Mouse (Mus musculus) embryonic facial prominence, embryonic 14.5 days (tissue): ENCODE measurements around the gene Atp11a. TPM values are rescaled to one million over a fixed set of nuclear protein-coding genes. Genes with fewer than 3 reads are reported as not detected.

ENCODE experiments used
- ATAC-seq: fragments of 200-750 bp; cut with Nextera tagmentation; 2 replicates; pipeline ENCODE4 v1.8.0; 2017; ENCODE audit warnings: low read depth, moderate number of reproducible peaks, moderate TSS enrichment
- DNase-seq: peaks from one replicate; pipeline ENCODE4 v3.0.0-alpha.2; 2015; ENCODE audit warnings: low spot score
- H3K27ac ChIP-seq: fragments of 300-500 bp; sonication (generic); replicated peaks from 2 replicates; pipeline ENCODE4 v1.5.1; 2014; ENCODE audit warnings: low read depth, mild to moderate bottlenecking, low read length, moderate library complexity
- H3K27me3 ChIP-seq: fragments of 300-500 bp; sonication (generic); replicated peaks from 2 replicates; pipeline ENCODE4 v1.6.1; 2014; ENCODE audit warnings: low read length; ENCODE audit not compliant: control insufficient read depth, insufficient read depth
- H3K36me3 ChIP-seq: fragments of 300-500 bp; sonication (generic); 2 replicates; pipeline ENCODE4 v1.6.1; 2014; ENCODE audit warnings: low read length, mixed read lengths; ENCODE audit not compliant: control insufficient read depth, insufficient read depth
- H3K4me1 ChIP-seq: fragments of 300-500 bp; sonication (generic); 2 replicates; pipeline ENCODE4 v1.6.1; 2014; ENCODE audit warnings: antibody characterized with exemption, low read length; ENCODE audit not compliant: control insufficient read depth, insufficient read depth
- H3K4me2 ChIP-seq: fragments of 300-500 bp; sonication (generic); 2 replicates; pipeline ENCODE4 v1.6.1; 2014; ENCODE audit warnings: low read depth, mild to moderate bottlenecking, low read length, moderate library complexity, mixed read lengths
- H3K4me3 ChIP-seq: fragments of 300-500 bp; sonication (generic); 2 replicates; pipeline ENCODE4 v1.5.1; 2014; ENCODE audit warnings: low read depth, mild to moderate bottlenecking, low read length
- H3K9ac ChIP-seq: fragments of 300-500 bp; sonication (generic); 2 replicates; pipeline ENCODE4 v1.6.1; 2014; ENCODE audit warnings: low read depth, mild to moderate bottlenecking, low read length, moderate library complexity, mixed read lengths
- H3K9me3 ChIP-seq: fragments of 300-500 bp; sonication (generic); 2 replicates; pipeline ENCODE4 v1.6.1; 2016; ENCODE audit warnings: low read length; ENCODE audit not compliant: control insufficient read depth
- WGBS: fragments of 180-500 bp; shearing (Covaris S2); extraction: QIAGEN DNeasy Blood & Tissue Kit; methylation state at CpG from one replicate; pipeline ENCODE4 v1.1.7; 2014; 5-methylcytosine and 5-hydroxymethylcytosine counted together
- polyA plus RNA-seq: library from polyadenylated mRNA; unstranded; fragments of >200 nt; fragmentation: Nextera tagmentation; extraction: Ambion mirVana; gene quantifications from 2 replicates; pipeline ENCODE4 v1.2.1, GENCODE M21; 2014

Atp11a gene
- polyA plus RNA-seq, 1 experiment from 2014 or later, result 23.7 TPM

DNA sequence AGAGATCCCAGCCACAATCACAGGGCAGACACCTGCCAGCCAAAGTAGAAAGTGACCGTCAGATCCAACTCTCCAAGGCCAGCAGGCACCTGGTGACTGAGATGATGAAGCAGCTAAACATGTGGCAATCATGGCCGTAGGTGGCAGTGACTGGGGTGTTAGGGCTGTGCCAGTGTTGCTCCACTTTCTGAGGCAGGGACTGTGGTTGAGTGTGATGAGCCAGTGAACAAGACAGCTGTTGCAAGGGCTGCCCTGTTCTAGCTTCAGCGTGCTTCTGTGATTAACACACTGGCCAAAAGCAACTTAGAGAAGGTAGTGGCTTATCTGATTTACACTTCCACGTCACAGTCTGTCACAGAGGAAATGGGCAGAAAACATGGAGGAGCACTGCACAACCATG, 13.4 kb upstream of the Atp11a start:
- no peaks in the 10 kb centered on the region for H3K4me1 ChIP-seq
- H3K36me3 ChIP-seq, result no peaks in the 10 kb centered on the region
- no peak overlapping the region for H3K4me2 ChIP-seq
- no peak for DNase-seq
- no peaks in the 10 kb centered on the region for H3K9me3 ChIP-seq
- H3K4me3 ChIP-seq, result no peak overlapping the region
- H3K27me3 ChIP-seq, result no peaks in the 10 kb centered on the region
- H3K27ac ChIP-seq, result no peak overlapping the region
- no peak for ATAC-seq
- WGBS, result 91% methylated on average over 4 of the region's 4 CpGs
- H3K9ac ChIP-seq, result no peak overlapping the region

DNA sequence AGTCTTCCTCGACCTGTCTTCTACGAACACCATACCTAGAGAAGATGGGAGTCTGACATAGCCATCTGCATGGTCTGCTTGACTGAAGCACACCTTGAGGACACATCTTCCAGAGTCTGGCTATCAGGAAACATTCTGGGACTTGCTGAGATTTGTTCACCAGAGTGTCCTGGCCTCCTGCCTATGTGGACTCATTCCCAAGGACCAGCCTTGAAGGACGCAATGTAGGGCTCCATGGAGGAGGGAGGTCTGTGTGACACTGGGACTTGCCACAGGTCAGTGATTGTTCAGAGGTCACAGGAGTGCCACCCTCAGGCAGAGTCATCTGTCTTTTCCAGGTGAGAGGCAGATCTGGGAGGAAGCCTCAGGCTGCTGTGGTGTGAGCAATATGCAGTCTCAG, 8.6 kb upstream of the Atp11a start:
- Histone ChIP-seq H3K27me3 (no peaks in the 10 kb centered on the region), H3K4me1 (no peaks in the 10 kb centered on the region), H3K9ac (no peak overlapping the region), H3K4me3 (no peak overlapping the region), H3K9me3 (no peaks in the 10 kb centered on the region), H3K27ac (no peak overlapping the region), H3K36me3 (no peaks in the 10 kb centered on the region), H3K4me2 (no peak overlapping the region)
- ATAC-seq (no peak), DNase-seq (no peak)
- 89% methylated on average over 3 of the region's 3 CpGs for WGBS

DNA sequence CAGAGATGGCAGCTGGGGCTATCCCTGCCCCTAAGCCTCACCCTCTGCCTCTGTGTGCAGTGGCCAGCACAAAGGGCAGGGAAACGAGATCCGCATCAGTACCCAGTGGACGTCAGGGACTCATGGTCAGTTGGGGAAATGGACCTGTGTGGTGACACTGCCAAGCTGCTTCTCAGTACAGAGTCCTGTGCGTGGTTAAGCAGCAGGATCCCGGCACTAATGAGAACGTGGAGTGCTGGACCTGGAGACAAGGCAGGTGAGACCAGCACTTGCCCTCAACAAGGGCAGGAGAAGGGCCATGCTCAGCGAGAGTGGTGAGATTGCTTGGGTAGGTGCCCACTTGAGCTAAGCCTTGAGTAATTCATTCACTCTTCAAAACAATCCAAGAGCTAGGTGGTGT, 7.7 kb upstream of the Atp11a start:
- no peak for DNase-seq
- no peak for ATAC-seq
- H3K4me3 ChIP-seq, result no peak overlapping the region
- no peaks in the 10 kb centered on the region for H3K36me3 ChIP-seq
- WGBS, result 87% methylated on average over 7 of the region's 7 CpGs
- no peaks in the 10 kb centered on the region for H3K9me3 ChIP-seq
- no peak overlapping the region for H3K27ac ChIP-seq
- H3K4me1 ChIP-seq, result no peaks in the 10 kb centered on the region
- no peak overlapping the region for H3K4me2 ChIP-seq
- H3K9ac ChIP-seq, result no peak overlapping the region
- H3K27me3 ChIP-seq, result no peaks in the 10 kb centered on the region

DNA sequence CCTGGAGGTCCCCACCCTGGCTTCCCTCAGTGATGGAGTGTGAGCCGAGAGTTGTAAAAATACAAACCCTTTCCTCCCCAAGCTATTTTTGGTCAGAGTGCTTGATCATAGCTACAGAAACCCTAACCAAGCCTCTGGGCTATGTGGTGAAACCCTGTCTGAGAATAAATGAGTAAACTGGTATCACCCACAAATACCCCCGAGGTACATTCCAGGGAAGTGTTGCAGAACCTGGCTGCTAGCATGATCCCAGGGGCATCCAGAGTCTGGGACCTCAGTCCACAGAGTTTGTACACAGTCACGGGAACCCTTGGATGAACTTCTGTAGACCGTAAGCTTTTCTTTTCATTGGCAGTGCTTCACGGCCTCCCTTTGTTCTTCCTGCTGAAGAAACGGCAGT, 3.8 kb upstream of the Atp11a start:
- DNase-seq (peak; percentile 81), ATAC-seq (peak; percentile 48)
- Histone ChIP-seq H3K27me3 (no peaks in the 10 kb centered on the region), H3K9ac (no peak overlapping the region), H3K27ac (no peak overlapping the region), H3K4me2 (no peak overlapping the region), H3K4me1 (peaks cover 4% of the 10 kb centered on the region; the same call in 1 of the 2 replicates), H3K4me3 (no peak overlapping the region), H3K9me3 (no peaks in the 10 kb centered on the region), H3K36me3 (no peaks in the 10 kb centered on the region)
- WGBS, result 34% methylated on average over 6 of the region's 6 CpGs

DNA sequence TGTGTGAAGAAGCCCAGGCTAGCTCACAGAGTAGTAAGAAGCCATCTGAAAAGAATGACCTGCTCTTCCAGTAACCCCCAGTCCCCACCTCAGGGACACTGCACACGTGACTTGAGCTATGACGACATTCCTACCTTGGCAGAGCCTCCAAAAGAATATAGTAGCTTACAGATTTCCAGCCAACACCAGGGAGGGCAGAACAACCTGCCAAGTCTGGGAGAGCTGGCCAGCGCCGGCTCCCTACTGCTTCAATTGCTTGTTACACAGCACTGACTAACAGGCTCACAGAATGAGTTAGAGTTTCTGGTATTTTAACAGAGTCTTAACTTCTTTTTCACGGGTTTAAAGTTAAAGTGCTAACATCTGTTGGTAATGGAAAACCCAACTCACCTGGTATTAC, 2.7 kb upstream of the Atp11a start:
- Histone ChIP-seq H3K27ac (no peak overlapping the region), H3K27me3 (no peaks in the 10 kb centered on the region), H3K9me3 (no peaks in the 10 kb centered on the region), H3K4me1 (peaks cover 12% of the 10 kb centered on the region; the same call in 1 of the 2 replicates), H3K36me3 (no peaks in the 10 kb centered on the region), H3K9ac (no peak overlapping the region), H3K4me3 (no peak overlapping the region), H3K4me2 (no peak overlapping the region)
- DNase-seq (peak; percentile 32), ATAC-seq (no peak)
- 48% methylated on average over 5 of the region's 5 CpGs for WGBS

DNA sequence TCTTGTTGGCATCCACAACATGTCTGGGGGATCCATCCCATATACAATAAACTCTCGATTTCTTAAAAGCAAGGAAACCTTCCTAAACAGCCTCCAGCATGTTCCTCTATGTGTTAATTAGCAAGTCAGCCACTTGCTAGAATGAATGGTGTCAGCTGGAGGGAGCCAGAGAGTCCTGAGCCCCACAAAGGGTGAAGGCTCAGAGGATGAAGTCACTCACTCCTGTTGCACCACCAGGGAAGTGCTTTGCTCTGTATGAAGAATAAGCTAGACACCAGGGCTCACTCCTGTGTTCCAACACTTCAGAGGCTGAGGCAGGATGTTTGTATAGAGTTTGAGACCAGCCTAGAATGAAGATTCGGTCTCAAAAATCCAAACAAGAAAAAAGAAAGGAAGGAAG, 1.5 kb upstream of the Atp11a start:
- 58% methylated on average over 2 of the region's 2 CpGs for WGBS
- no peak overlapping the region for H3K27ac ChIP-seq
- no peaks in the 10 kb centered on the region for H3K9me3 ChIP-seq
- H3K36me3 ChIP-seq, result no peaks in the 10 kb centered on the region
- ATAC-seq, result no peak
- H3K9ac ChIP-seq, result no peak overlapping the region
- DNase-seq, result peak; percentile 32
- peaks cover 16% of the 10 kb centered on the region; the same call in 1 of the 2 replicates for H3K4me1 ChIP-seq
- H3K4me2 ChIP-seq, result no peak overlapping the region
- no peaks in the 10 kb centered on the region for H3K27me3 ChIP-seq
- no peak overlapping the region for H3K4me3 ChIP-seq

DNA sequence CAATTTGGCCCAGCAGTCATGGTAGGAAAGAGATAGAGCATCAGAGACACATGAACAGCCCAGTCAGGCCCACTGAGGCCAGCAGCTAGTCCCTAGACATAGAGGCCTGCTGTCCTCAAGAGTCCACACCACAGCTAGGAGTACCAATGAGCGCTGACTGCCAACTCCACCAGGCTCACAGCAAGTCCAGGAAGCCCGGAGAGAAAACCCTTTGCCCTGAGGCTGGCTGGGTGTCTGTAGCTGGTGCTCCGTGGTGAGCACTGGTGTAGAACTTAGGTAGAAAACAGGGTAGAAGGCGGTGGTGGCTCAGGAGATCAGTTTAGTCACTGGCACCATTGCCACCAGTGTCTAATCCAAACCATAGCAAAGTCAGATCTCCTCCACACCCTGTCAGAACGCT, 988 bp upstream of the Atp11a start:
- ATAC-seq (no peak), DNase-seq (no peak)
- Histone ChIP-seq H3K4me2 (peak overlapping the region; percentile 65; the same call in 1 of the 2 replicates), H3K9me3 (no peaks in the 10 kb centered on the region), H3K27me3 (no peaks in the 10 kb centered on the region), H3K27ac (peak overlapping the region; percentile 74; the same call in 1 of the 2 replicates), H3K4me3 (no peak overlapping the region), H3K4me1 (peaks cover 20% of the 10 kb centered on the region), H3K9ac (no peak overlapping the region), H3K36me3 (no peaks in the 10 kb centered on the region)
- WGBS, result 87% methylated on average over 5 of the region's 5 CpGs

DNA sequence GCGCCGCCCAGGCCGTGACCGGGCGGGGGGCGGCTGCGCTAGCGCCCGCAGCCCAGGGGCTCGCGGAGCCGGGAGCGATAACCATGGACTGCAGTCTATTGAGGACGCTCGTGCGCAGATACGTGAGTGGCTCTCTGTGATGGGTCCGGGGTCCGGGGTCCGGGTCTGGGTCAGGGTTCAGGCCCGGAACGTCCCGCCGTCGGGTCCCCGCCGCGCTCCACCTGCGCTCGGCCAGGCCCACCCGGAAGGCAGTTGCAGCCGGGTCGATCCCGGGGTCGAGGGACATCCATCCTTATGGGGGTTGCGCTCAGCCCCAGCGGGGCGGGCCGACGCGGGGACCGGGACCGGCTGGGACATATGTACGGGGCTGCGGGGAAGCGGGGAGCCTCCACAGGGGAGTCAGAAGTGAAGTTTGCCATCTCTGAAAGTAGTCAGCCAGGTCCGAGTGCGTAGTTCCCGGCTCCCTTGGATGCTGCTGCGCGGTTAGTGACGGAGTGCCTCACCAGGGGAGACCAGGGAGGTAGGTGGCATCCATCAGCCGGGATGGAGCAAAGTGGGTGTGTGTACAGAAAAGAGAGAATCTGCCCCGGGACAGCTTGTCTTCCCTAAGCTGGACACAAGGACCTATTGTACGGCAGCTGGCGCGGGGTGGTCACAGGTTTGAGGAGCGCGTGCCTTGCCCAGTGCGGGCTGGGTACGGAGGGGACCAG, 572 bp downstream of the Atp11a start:
- H3K4me3 ChIP-seq, result peak overlapping the region; percentile 90
- no peaks in the 10 kb centered on the region for H3K27me3 ChIP-seq
- H3K4me1 ChIP-seq, result peaks cover 26% of the 10 kb centered on the region
- no peaks in the 10 kb centered on the region for H3K9me3 ChIP-seq
- peak overlapping the region; percentile 74 for H3K27ac ChIP-seq
- DNase-seq (peak; percentile 33), ATAC-seq (peak; percentile 27)
- H3K9ac ChIP-seq, result peak overlapping the region; percentile 93
- no peaks in the 10 kb centered on the region for H3K36me3 ChIP-seq
- H3K4me2 ChIP-seq, result peak overlapping the region; percentile 65
- 2% methylated on average over 31 of the region's 61 CpGs for WGBS

DNA sequence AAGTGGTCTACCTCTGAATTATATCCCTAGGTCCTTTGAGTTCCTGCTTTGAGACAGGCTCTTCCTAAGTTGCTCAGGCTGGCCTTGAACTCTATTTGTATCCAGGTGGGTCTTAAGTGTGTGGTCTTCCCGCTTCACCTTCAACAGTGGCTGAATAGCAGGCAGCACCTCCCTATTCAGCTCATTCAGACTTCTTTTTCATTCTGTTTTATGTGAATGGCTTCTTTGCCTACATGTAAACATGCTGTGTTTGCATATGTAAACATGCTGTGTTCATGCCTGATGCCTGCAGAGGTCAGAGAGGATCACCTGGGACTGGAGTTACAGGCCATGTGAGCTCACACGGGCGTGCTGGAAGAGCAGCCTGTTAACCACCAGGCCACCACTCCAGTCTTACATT, 3.1 kb downstream of the Atp11a start:
- WGBS, result 77% methylated on average over 3 of the region's 3 CpGs
- H3K9ac ChIP-seq, result no peak overlapping the region
- no peak for DNase-seq

More for the DNA sequence above, 3.1 kb downstream of the Atp11a start:
- Histone ChIP-seq H3K4me1 (peaks cover 26% of the 10 kb centered on the region), H3K9me3 (no peaks in the 10 kb centered on the region), H3K4me3 (no peak overlapping the region), H3K27ac (no peak overlapping the region), H3K4me2 (no peak overlapping the region), H3K27me3 (no peaks in the 10 kb centered on the region), H3K36me3 (no peaks in the 10 kb centered on the region)
- ATAC-seq, result no peak
